Mouse (Mus musculus) liver, postnatal 0 days (tissue): ENCODE data around the gene Kri1.

Source experiments
- CTCF ChIP-seq: sonication (generic); IDR thresholded peaks from 2 replicates; pipeline ENCODE4 v1.5.1; 2016; ENCODE audit warnings: antibody characterized with exemption, low read depth
- EP300 ChIP-seq: IDR thresholded peaks from 2 replicates; pipeline ENCODE4 v1.6.1; 2016; ENCODE audit warnings: antibody characterized with exemption, low read depth, mild to moderate bottlenecking

GRCm38 (mm10) chr9:21320619-21321512 is 33.1 kb upstream of the Kri1 start, which contains the start of gene Slc44a2:
- no peak for TF ChIP-seq CTCF
- TF ChIP-seq EP300, result no peak
